Mouse (Mus musculus): Measurements from ENCODE around the gene Tmem63a.

- TF ChIP-seq CTCF (IDR thresholded peaks at IDR 0.05; ENCODE audit: insufficient read depth, low read depth, low read length) (no peak), POLR2A (IDR thresholded peaks at IDR 0.05; ENCODE audit: insufficient read depth, low read depth, low read length) (no peak)
Measured at GRCm38 (mm10) chr1:180979484-180980251, 37.5 kb downstream of the Tmem63a start.
